Mouse (Mus musculus): Measurements from ENCODE around the gene Phc2. TPM values are rescaled to one million over a fixed set of nuclear protein-coding genes. Genes with fewer than 3 reads are reported as not detected.
"Not testable (repeated sequence)": the region's sequence is repeated elsewhere in the genome, so short reads cannot be mapped to it uniquely, and the experiment has no call there.

Phc2 gene
- polyA plus RNA-seq, 2 experiments from 2014 or later = 12.2 to 14.2 TPM

DNA sequence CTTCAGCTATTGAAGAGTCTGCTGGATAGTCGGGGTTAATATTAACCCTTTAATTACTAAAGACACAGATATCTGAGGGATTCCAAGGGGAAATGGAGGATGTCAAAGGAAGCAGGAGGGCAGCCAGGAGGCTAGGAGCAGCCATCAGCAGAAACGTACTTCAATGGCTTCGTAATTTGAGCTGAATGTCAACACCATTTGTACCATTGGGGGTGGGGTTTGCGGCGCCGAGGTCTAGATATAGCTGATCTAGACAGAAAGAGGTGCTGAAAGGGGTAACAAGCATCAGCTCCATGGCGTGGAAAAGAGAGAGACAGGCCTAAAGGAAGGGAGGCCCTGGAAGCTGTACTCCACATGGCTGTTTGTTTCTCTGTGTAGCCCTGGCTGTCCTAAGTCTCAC lies 7.7 kb upstream of the Phc2 start:
- ATAC-seq = no peak

DNA sequence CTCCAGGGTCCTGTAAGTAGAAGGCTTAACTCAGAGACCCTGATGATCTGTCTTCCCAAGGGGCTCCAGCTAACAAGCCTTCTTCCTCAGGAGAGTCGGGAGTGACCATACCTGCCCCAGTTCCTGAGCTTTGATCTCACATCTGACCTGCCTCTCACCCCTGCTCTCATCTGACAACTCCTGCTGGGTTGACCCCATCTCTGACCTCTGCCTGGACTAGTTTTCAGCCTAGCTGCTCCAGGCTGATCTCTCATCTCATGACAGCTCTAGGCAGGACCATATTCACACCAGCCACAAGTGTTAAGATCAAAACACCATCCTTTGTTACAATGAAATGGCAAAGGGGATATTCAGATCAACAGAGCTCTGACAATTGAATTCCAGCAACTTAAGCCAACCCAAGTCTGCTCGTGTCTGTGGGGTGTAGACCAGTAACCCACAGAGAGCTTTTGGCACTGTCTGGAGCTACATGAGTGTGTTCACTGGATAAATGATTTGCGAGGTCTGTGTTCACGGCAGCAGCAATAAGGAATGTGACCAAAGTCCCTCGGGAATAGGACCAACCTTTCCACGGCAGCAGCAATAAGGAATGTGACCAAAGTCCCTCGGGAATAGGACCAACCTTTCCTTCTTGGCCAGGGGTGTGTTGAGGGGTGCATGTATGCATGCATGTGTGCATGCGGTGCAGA lies 5.8 kb upstream of the Phc2 start:
- ATAC-seq = no peak

DNA sequence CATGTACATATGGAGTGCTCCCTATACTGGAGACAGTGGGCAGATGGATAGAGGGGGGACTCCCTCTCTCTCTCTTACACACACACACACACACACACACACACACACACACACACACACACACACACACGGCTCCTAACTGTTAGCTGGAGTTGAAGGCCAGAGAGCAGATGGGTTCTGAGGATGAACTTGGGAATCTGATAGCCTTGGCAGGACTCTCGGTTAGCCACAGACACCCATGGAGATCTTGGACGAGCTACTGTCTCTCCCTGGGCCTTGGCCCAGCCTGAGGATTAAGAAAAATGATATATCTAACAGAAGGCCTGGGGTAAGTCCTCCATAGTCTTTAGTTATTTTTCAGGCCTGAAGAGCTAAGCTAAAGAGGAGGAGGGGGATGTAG lies 3.0 kb upstream of the Phc2 start:
- no peak for ATAC-seq

DNA sequence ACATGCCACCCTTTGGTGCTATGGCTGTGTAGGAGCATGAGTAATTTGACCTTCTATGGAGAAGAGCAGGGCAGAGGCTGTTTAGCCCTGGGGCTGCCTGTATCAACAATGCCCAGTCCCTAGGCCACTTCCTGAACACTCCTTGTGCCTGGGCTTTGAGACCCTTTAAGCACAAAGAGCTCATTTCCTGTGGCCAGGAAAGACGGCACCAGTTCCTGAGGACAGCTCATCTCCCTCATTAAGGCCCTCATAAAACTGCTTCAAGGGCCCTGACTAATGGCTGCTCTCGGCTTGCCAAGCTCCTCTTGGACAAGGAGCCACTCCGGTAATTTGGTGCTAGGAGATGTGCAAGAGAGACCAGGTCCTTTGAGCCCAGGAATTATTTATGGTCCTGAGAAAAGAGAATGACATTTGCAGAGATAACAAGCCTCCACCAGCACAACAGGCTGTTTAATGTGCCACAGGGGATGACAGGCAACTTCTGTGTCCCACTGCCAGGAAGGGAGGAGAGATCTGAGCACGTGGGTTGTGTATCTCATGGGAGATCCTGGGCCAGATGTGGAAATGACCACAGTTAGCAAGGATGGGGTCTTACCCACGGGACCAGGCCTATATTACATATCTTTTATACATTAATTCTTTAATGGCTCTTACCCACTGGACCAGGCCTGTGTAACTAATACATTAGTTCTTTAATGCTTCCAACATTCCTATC lies 1.8 kb upstream of the Phc2 start:
- no peak for ATAC-seq

DNA sequence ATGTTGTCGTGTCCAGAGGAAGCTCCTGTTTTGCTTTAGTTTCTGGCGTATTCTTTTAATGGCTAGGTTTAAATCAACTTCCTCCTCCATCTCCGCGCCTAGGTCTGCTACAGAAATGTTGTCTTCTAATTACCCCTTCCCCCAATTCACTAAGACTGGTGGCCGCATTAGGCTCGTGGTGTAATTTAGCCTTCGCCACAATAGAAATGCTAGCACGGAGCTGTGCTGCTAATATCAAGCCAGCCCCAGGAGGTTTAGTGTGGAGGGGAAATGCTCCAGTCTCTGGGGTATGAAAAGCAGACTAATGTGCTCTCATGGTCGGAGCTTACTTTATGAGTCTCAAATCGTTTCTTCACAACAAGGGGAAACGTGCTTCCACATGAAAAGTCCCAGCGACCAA lies 944 bp downstream of the Phc2 start:
- no peak for ATAC-seq

DNA sequence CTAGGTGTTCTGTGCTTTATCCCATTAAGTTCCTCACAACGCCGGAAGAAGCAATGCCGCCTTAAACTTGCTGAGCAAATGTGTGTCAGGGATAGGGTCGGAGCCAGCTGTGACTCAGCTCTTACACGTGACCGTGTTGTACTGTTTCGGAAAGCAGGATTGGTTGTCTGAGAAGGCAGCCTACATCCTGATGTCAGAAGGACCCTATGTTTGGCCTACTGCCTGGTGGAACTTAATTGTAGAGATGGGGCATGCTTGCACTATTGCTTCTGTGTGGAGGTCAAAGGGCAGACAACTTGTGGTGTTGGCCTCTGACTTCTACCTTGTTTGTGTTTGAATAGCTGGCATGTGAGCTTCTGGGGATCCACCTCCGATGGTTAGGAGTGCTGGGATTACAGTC lies 5.7 kb downstream of the Phc2 start:
- ATAC-seq = no peak

DNA sequence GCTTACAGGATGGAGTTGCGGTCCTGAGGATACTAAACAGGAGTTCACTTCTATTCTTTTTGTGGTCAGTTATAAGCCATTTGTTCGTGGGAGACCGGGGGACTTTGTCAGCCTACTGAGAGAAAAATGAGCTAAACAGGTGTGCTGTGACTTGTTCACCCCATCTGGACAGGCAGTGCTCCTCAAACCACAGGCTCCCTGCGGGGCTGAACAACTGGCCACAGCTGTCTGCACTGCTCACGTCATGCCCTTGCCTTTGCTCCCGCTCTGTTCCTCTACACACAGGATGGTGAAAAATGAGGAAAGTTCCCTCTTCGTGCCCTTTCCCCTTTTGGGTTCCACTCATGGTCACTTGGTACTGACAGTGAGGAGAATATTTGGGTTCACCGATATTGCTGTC lies 6.6 kb downstream of the Phc2 start:
- no peak for ATAC-seq

DNA sequence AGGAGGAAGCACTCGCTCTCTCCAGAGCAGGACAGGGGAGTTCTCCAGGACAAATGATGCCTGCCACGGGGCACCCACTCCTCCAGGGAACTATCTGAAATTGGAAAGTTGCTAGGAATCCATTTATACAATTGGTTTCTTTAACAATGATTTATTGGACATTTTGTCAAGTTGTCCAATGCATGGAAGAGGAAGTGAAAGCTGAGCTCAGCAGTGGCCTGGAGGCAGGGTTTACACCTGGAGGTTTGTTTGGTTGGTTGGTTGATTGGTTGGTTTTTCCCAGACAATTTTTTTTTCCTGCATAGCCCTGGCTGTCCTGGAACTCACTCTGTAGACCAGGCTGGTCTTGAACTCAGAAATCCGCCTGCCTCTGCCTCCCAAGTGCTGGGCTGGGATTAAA lies 9.5 kb downstream of the Phc2 start:
- ATAC-seq = no peak

DNA sequence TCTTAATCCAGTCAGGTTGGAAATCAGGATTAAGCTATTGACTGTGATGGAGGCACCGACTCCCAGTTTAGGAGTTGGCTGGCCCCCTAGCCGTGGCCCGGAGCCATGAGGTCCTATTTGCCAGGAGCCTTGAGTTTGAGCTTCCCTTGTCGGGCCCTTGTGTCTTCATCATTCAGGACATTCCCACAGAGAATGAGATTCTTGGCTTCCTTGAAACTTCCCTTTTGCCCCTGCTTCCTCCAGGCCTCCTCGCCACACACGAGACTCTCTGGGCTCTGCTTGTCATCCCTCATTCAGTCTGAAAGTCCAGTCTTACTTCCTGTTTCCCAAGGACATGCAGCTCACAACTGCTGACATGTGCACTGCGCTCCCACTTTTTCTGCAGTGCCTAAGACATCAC lies 11.9 kb downstream of the Phc2 start:
- not testable (repeated sequence) for ATAC-seq

DNA sequence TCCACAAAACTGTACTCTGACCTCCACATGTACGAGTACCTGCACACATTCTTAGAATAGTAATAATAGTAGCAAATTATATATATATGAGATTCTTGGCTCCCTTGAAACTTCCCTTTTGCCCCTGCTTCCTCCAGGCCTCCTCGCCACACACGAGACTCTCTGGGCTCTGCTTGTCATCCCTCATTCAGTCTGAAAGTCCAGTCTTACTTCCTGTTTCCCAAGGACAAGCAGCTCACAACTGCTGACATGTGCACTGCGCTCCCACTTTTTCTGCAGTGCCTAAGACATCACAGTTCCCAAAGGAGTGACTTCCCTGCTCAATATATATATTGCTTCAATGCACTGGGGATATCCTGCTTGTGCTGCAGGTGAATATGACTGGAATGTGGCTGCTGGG lies 12.7 kb downstream of the Phc2 start:
- not testable (repeated sequence) for ATAC-seq

DNA sequence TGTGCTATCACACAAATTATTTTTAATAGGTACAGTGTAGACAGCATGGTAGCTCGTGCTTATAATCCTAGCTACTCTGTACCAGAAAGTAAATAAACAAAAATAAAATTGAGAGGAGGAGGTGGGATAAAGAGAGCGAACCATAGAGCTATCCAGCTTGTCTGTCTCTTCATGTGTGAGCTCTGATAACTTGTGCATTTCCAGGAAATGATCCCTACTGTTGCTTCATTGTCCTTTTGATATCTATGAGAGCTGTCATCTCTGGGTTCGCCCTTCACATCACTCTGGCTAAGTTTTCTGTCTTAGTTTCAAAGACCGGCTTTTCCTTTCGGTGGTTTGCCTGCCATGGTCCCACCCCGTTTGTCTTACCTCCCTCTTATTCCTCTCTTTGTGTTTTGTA lies 14.7 kb downstream of the Phc2 start:
- no peak for ATAC-seq

DNA sequence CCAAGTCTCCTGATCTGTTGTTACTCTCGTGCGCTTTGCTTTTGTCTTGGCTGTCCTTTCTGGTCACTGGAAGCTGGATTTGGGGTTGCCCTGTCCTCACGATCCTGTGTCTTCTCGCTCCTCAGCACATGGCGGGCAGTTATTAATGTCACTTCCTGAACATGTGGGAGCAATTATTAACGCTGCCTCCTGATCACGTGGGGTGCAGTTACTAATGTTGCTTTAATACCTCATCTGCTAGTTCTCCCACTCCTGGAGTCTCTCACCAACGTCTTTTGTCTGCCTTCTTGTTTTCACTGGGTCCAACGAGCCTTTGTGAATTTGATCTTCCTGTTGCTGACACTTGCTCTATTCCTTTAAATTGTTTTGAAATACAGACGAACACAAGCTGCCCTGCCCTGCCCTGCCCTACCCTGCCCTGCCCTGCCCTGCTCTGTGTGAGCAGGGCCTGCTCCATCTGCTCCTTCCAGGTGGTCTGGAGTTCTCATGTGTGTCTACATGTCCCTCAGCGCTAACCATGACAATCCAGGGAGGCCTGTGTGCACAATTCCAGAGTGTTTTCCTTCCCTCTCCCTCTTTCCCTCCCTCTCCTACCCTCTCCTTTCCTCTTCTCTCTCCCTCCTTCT lies 16.2 kb downstream of the Phc2 start:
- ATAC-seq = no peak

DNA sequence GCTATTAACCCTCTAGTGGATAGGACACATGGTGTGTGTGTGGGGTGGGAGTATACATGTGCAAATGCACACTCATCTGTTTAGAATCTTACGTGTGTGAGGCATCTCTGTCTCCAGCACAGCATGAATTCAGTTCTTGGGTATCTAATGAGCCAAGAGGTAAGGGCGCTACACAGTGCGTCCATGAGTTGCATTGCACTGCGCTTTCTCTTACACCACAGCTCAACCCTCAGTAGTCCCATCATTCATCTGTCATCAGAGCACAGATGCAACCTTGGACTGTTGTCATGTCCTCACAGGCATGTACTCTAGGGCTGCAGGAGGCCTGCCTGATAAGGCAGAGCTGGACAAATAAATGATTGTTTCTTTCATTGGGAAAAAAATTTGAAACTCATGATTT lies 18.0 kb downstream of the Phc2 start:
- ATAC-seq = no peak

DNA sequence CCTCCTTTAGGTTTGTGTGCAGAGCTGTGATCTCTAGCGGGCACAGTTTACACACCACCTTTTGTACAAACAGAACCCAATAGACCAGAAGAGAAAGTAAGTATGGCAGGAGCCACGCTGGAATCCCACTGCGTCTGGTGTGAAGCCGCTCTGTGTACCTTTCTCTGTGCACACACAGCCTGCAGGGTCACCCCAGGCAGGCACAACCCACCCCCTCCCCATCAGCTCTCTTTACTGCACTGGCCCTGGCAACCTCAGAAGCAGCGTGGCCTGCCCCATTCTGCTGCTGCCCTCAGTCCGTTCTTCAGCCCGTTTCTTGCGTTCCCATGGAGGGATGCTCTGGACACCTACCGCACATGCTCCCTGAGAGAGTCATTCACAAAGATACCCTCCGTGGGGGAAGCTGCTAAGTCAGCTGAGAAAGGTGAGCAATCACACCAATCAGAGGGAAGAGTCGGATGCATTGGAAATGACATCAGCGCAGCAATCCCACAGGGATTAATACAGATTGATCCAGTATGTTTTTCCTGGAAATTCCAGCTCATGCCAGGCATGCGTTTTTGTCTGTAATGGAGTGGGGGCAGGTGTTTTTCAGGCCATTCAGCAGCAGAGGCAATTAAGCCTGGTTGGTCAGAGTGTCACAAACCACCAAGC lies 24.2 kb downstream of the Phc2 start:
- ATAC-seq = no peak

DNA sequence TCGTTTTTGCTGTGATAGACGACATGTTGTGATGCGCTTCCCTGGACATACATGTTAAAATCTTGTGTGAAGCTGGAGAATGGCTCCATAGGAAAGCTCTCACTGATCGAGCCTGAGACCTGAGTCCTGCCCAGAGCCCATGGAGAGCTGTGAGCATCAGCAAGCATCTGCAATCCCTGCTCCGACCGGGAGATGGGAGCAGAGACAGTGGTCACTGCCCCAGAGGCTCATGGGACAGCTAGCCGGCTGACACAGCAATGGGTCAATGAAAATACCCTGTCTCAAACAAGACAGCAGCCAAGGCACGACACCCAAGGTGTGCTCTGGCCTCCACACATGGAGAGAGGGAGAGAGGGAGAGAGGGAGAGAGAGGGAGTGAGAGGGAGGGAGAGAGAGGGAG lies 26.6 kb downstream of the Phc2 start:
- ATAC-seq = no peak

DNA sequence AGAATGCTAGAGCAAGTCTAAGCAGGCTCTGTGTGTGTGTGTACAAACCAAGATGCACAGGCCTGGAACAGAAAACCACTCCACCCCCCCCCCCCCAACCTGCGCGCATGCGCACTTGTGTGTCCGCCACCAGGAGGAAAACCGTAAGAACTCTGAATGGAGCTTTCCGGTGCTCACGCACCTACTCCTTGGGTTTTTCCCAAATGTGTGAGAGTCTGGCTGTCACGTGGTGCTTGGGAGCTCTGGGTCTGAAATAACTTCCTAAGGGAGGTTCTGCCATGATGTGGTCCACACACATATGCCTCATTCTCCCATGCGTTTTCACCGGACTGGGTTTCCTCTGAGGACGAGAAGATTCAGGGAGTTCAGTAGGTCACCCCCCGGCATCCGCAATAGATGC lies 27.8 kb downstream of the Phc2 start:
- ATAC-seq = no peak

DNA sequence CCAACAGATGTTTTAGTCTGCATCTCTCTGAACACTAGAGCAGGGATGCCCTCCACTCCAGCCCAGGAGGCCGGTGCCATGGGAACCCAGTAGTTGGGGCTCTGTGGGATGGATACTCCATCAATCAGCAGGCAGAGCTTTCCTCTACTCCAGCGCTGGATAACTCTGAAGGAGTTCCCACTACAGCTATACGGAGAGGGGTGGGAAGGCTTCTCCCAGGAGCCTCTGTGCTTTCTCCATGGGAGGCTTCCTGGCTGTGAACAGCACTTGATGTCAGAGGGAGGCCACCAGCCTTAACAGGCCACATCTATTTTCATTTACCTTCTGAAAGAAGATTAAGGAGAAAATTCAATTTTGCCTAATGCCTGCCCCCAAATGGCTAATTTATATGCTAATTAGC lies 29.2 kb downstream of the Phc2 start:
- no peak for ATAC-seq

DNA sequence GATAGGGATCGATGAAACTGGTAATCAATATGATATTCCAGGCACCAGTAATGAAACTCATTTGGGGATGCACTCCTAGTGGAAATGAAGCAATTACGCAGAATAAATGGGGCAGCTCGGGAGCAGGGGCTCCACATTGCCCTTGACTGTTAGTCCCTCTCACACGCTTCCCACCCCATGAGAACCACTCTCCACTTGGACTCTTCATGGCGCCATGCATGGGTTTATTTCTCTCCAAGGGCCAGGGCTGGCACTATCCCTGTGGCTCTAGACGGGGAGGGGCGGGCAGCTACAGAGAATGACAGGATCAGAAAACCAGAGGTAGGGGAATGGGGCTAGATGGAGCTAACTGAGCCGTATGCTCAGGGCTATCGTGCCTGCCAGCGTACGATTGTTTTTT lies 29.6 kb downstream of the Phc2 start:
- no peak for ATAC-seq

DNA sequence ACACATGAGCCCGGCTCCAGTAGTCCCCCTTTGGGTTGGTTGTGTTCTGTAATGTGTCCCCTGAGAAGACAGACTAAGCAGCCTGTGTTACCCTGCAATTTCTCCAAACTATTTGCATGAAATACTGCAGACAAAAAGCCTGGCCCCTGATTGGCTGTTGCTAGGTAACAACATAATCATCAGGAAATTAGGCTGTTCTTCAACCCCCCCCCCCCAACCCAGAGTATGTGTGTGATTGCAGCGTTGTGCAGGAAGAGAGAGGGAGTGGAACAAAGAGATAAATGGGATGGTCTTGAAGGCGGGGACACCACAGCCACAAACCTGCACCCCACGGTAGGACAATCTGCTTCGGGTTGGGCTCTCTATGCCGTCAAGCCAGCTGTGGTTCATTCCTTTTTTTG lies 34.0 kb downstream of the Phc2 start:
- no peak for ATAC-seq

DNA sequence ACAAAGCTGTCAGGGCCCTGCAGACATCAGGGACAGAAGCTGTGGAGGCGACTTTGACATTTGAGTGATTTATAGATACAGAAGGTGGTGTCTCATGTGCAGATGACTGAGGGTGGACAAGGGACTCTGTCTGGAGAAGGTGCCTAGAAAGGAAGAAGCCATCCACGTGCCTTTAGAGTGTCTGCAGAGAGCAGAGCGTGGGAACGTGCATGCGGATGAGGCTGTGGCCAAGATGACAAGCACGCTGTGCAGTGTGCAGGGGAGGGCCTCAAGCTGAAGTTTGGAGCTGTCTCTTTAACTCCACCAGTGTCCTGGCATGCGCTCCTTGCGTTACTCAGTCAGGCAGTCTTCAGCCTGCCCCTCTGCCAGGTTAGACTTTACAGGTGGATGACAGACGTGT lies 34.5 kb downstream of the Phc2 start:
- no peak for ATAC-seq

DNA sequence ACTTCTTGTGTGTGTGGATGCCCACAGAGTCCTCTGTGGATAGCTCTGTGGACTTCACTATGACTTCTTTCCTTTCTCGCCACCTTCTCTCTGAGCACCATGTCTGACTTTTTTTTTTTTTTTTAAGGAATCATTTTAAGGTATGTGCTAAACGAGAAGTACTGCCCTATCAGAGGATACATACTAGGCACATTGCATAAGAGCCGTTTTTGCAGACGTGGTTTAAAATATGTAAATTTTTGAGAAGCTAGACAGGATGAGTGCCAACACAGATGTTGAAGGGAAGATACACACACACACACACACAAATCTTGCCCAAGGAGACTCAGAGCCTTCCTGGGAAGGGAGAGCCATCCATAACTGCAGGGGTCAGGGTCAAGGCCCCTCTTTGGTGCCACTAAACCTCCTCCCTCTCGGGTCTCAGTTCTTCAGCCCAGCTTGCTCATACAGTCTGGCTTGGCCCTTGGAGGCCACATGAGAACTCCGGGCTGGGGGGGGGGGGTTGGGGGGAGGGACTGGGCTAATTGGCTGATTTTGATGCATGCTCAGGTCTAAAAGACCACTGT lies 35.3 kb downstream of the Phc2 start:
- ATAC-seq = no peak

DNA sequence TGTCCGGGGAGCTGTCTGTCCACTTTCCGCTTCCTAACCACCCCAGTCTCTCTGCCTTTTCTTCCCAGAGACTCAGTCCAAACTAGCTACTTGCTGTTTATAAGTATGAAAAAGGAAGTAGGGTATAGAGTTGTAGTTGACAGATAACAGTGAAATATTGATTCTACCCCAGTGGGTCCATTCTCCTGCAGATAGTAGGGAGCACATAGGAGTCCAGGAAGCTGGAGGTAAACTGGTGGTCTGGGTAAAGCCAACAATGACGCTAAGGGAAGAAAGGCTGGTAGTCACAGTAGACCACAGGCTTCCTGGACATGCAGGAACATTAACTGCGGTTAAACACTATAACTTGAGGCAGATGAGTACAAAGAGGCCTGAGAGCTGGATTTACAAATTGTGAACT lies 36.7 kb downstream of the Phc2 start:
- no peak for ATAC-seq

DNA sequence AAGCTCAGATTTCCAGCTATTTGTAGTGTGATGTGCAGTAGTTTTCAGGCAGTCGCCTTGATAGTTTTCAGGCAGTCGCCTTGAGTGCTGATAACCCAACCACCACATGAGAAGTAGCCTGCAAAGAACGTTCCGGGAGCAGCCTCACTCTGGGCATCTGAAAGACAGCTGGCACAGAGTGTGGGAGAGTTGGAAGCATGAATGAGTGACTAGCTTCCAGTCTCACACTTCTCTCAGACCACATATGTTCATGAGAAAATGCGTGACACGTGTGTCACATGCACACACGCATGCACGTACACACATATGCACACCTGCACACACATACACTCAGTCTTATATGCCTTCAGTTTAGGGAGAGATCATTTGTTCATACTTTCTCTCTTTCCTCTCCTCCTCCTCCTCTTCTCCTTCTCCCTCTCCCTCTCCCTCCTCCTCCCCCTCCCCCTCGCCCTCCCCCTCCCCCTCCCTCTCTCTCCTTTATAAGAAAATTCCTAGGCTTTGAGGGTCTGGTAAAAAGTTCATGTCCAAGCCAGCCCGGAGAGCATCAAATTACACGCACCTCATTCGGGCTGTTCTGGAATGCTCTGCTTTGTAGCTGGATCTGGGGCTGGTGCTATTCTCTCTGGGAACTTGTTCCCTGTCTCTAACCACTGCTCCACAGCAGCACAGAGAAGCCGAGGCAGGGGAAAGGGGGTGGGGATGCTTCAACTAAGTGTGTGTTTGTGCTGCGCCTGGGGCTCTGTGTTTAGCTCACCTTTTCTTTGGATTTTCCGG lies 37.8 kb downstream of the Phc2 start:
- no peak for ATAC-seq
